Mouse (Mus musculus) lung, postnatal 0 days (tissue): ENCODE data around the gene Gm4297. TPM values are rescaled to one million over a fixed set of nuclear protein-coding genes. Genes with fewer than 3 reads are reported as not detected.
"Not testable (repeated sequence)": the region's sequence is repeated elsewhere in the genome, so short reads cannot be mapped to it uniquely, and the experiment has no call there.

Source experiments
- ATAC-seq: fragments of 200-750 bp; cut with Nextera tagmentation; 2 replicates; pipeline ENCODE4 v1.8.0; 2017; ENCODE audit warnings: moderate library complexity
- DNase-seq: peaks from one replicate; pipeline ENCODE4 v3.0.0-alpha.2; 2016; ENCODE audit warnings: low spot score
- H3K27ac ChIP-seq: fragments of 300-500 bp; sonication (generic); 2 replicates; pipeline ENCODE4 v1.5.1; 2014; ENCODE audit warnings: antibody characterized with exemption, mild to moderate bottlenecking, low read length, mixed read lengths
- H3K27me3 ChIP-seq: fragments of 300-500 bp; sonication (generic); replicated peaks from 2 replicates; pipeline ENCODE4 v1.6.1; 2014; ENCODE audit warnings: low read length, mixed read lengths; ENCODE audit not compliant: insufficient read depth
- H3K36me3 ChIP-seq: fragments of 300-500 bp; sonication (generic); 2 replicates; pipeline ENCODE4 v1.6.1; 2014; ENCODE audit warnings: low read length, mixed read lengths; ENCODE audit not compliant: insufficient read depth
- H3K4me1 ChIP-seq: fragments of 300-500 bp; sonication (generic); 2 replicates; pipeline ENCODE4 v1.6.1; 2014; ENCODE audit warnings: antibody characterized with exemption, low read depth, low read length, mixed read lengths; ENCODE audit not compliant: insufficient read depth
- H3K4me2 ChIP-seq: fragments of 300-500 bp; sonication (generic); replicated peaks from 2 replicates; pipeline ENCODE4 v1.6.1; 2014; ENCODE audit warnings: low read depth, mild to moderate bottlenecking, low read length, moderate library complexity, mixed read lengths
- H3K4me3 ChIP-seq: fragments of 300-500 bp; sonication (generic); 2 replicates; pipeline ENCODE4 v1.5.1; 2014; ENCODE audit warnings: low read depth, low read length
- H3K9ac ChIP-seq: fragments of 300-500 bp; sonication (generic); replicated peaks from 2 replicates; pipeline ENCODE4 v1.6.1; 2014; ENCODE audit warnings: low read depth, mild to moderate bottlenecking
- H3K9me3 ChIP-seq: fragments of 300-500 bp; sonication (generic); 2 replicates; pipeline ENCODE4 v1.6.1; 2016; ENCODE audit warnings: low read length, mixed read lengths
- WGBS: fragments of 180-500 bp; shearing (Covaris S2); extraction: QIAGEN DNeasy Blood & Tissue Kit; methylation state at CpG from one replicate; pipeline ENCODE4 v1.1.7; 2014; 5-methylcytosine and 5-hydroxymethylcytosine counted together
- microRNA-seq: library from miRNA; unstranded; fragments of <30 nt; microRNA quantifications from one replicate; pipeline ENCODE4, GENCODE M21; 2016
- polyA plus RNA-seq: library from polyadenylated mRNA; unstranded; fragments of >200 nt; fragmentation: Nextera tagmentation; extraction: Ambion mirVana; gene quantifications from 2 replicates; pipeline ENCODE4 v1.2.1, GENCODE M21; 2015

Gm4297 gene
- polyA plus RNA-seq, result not detected in 2 replicates

- H3K4me2 ChIP-seq, DNase-seq, H3K4me3 ChIP-seq, H3K27me3 ChIP-seq, H3K9ac ChIP-seq, H3K36me3 ChIP-seq, ATAC-seq, H3K9me3 ChIP-seq, H3K4me1 ChIP-seq, H3K27ac ChIP-seq: not testable (repeated sequence)
- WGBS, result 82% methylated on average over 4 of the region's 4 CpGs
Observed at GRCm38 (mm10) chrX:24574795-24575194, at the start of gene Gm4297. Gm4297 (minus strand) TSS chrX:24574895.

Small RNA genes within 50 kb of the gene (microRNA-seq; reads per million reads assigned to microRNA genes)
- gene Gm27839 (not detected), gene Gm27910 (not detected)

Other genes with a start within 250 kb of the Gm4297 start
- gene Gm5934, start 74.1 kb downstream of the Gm4297 start, polyA plus RNA-seq, result not detected in 2 replicates
- not detected in 2 replicates for gene Gm5935, start 200.3 kb upstream of the Gm4297 start, polyA plus RNA-seq